Mouse (Mus musculus): ENCODE measurements around the gene Leo1. TPM values are rescaled to one million over a fixed set of nuclear protein-coding genes. Genes with fewer than 3 reads are reported as not detected.
"Not testable (repeated sequence)": the region's sequence is repeated elsewhere in the genome, so short reads cannot be mapped to it uniquely, and the experiment has no call there.

The Leo1 gene
- polyA plus RNA-seq, 1 experiment from 2014 or later = 13.2 TPM

DNA sequence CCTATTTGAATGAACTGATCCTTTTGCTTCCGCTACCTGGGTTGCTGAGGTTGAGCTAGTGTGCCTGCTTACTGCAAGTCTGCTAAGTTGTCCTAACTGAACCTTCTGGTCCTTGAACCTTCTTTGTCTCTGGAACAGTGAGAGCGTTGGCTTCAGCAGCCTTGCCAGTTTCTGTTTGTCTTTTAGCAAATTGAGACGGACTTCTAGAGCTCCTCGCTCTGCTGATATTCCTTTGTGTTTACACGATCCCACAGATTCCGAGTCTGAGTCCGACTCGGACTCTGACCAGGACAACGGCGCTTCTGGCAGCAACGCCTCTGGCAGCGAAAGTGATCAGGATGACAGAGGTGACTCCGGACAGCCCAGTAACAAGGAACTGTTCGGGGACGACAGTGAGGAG lies 3.7 kb downstream of the Leo1 start:
- Histone ChIP-seq H3K27ac (ENCODE audit: low read length) (no peak overlapping the region), H3K4me2 (ENCODE audit: low read depth, low read length) (no peak overlapping the region), H3K36me3 (ENCODE audit: control insufficient read depth, insufficient read depth) (peaks cover 26% of the 10 kb centered on the region), H3K9ac (ENCODE audit: low read depth, low read length) (no peak overlapping the region), H3K9me3 (replicated peaks; ENCODE audit: control insufficient read depth, low read length) (no peaks in the 10 kb centered on the region), H3K27me3 (ENCODE audit: control insufficient read depth, insufficient read depth, low read depth, low read length) (no peaks in the 10 kb centered on the region), H3K4me1 (ENCODE audit: control insufficient read depth, low read depth, low read length) (peaks cover 13% of the 10 kb centered on the region), H3K4me3 (ENCODE audit: low read depth, low read length) (no peak overlapping the region)
- 76% methylated on average over 15 of the region's 15 CpGs for WGBS (ENCODE audit: insufficient replicate concordance)
- ATAC-seq (ENCODE audit: low read depth) = no peak

GRCm38 (mm10) chr9:75446574-75446973 lies 5.2 kb downstream of the Leo1 start:
- H3K9me3 ChIP-seq (replicated peaks; ENCODE audit: control insufficient read depth, low read length); H3K27me3 ChIP-seq (ENCODE audit: control insufficient read depth, insufficient read depth, low read depth, low read length); H3K4me3 ChIP-seq (ENCODE audit: low read depth, low read length); H3K4me2 ChIP-seq (ENCODE audit: low read depth, low read length); H3K27ac ChIP-seq (ENCODE audit: low read length); H3K9ac ChIP-seq (ENCODE audit: low read depth, low read length); ATAC-seq (ENCODE audit: low read depth): not testable (repeated sequence)
- WGBS (ENCODE audit: insufficient replicate concordance) = 76% methylated on average over 10 of the region's 10 CpGs
- peaks cover 32% of the 10 kb centered on the region for H3K36me3 ChIP-seq (ENCODE audit: control insufficient read depth, insufficient read depth)
- peaks cover 11% of the 10 kb centered on the region for H3K4me1 ChIP-seq (ENCODE audit: control insufficient read depth, low read depth, low read length)

GRCm38 (mm10) chr9:75448021-75448420 lies 6.7 kb downstream of the Leo1 start:
- H3K4me2 ChIP-seq (ENCODE audit: low read depth, low read length) = no peak overlapping the region
- no peaks in the 10 kb centered on the region; the same call in 1 of the 2 replicates for H3K4me1 ChIP-seq (ENCODE audit: control insufficient read depth, low read depth, low read length)
- no peak overlapping the region for H3K4me3 ChIP-seq (ENCODE audit: low read depth, low read length)
- H3K9ac ChIP-seq (ENCODE audit: low read depth, low read length) = no peak overlapping the region
- H3K27me3 ChIP-seq (ENCODE audit: control insufficient read depth, insufficient read depth, low read depth, low read length) = no peaks in the 10 kb centered on the region
- H3K9me3 ChIP-seq (replicated peaks; ENCODE audit: control insufficient read depth, low read length) = no peaks in the 10 kb centered on the region
- H3K36me3 ChIP-seq (ENCODE audit: control insufficient read depth, insufficient read depth) = peaks cover 39% of the 10 kb centered on the region
- ATAC-seq (ENCODE audit: low read depth) = no peak
- 75% methylated on average over 3 of the region's 3 CpGs for WGBS (ENCODE audit: insufficient replicate concordance)
- H3K27ac ChIP-seq (ENCODE audit: low read length) = no peak overlapping the region

DNA sequence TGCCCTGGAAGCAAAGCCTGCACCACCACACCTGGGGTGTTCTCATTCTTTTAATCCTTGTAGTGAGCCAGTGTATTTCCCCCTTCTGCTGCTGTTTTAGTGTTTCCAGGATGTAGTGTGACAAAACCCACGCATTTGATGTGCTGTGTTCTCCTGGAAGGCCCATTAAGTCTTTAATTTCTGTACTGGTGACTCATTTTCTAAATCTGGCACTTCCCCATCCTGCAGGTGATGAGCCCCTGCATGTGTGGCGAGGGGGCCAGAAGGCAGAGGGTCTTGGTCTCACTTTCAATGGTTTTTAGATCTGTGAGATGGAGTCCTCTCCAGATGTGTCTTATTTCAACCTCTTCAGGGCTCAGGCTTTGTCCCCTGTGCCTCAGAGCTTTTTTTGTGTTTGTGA lies 12.7 kb downstream of the Leo1 start:
- Histone ChIP-seq H3K4me2 (ENCODE audit: low read depth, low read length) (no peak overlapping the region), H3K4me1 (ENCODE audit: control insufficient read depth, low read depth, low read length) (no peaks in the 10 kb centered on the region), H3K4me3 (ENCODE audit: low read depth, low read length) (no peak overlapping the region), H3K27me3 (ENCODE audit: control insufficient read depth, insufficient read depth, low read depth, low read length) (no peaks in the 10 kb centered on the region), H3K27ac (ENCODE audit: low read length) (no peak overlapping the region), H3K9me3 (replicated peaks; ENCODE audit: control insufficient read depth, low read length) (no peaks in the 10 kb centered on the region), H3K9ac (ENCODE audit: low read depth, low read length) (no peak overlapping the region), H3K36me3 (ENCODE audit: control insufficient read depth, insufficient read depth) (peaks cover 47% of the 10 kb centered on the region)
- no peak for ATAC-seq (ENCODE audit: low read depth)
- WGBS (ENCODE audit: insufficient replicate concordance) = 67% methylated on average over 2 of the region's 2 CpGs

DNA sequence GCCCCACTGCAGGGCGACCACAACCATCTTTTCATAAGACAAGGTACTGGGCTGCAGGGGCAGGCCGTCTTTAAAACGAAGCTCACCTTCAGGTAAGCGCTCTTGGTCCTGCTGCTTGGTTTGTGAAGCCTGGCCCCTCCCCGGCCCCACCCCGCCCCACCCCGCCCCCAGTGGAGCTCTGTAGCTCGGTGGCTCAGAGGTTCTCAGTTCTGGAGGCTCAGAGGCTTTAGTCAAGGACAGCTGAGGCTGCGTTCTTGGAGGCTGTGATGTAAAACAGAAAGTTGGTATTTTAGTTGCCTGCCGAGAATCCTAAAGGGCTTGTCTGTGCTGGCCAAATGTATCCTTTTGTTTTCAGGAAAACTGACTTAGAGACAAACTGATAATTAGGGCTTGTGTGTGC lies 14.4 kb downstream of the Leo1 start:
- Histone ChIP-seq H3K9ac (ENCODE audit: low read depth, low read length) (no peak overlapping the region), H3K4me1 (ENCODE audit: control insufficient read depth, low read depth, low read length) (no peaks in the 10 kb centered on the region), H3K27ac (ENCODE audit: low read length) (no peak overlapping the region), H3K36me3 (ENCODE audit: control insufficient read depth, insufficient read depth) (peaks cover 50% of the 10 kb centered on the region), H3K4me3 (ENCODE audit: low read depth, low read length) (no peak overlapping the region), H3K9me3 (replicated peaks; ENCODE audit: control insufficient read depth, low read length) (no peaks in the 10 kb centered on the region), H3K27me3 (ENCODE audit: control insufficient read depth, insufficient read depth, low read depth, low read length) (no peaks in the 10 kb centered on the region), H3K4me2 (ENCODE audit: low read depth, low read length) (no peak overlapping the region)
- 69% methylated on average over 10 of the region's 10 CpGs for WGBS (ENCODE audit: insufficient replicate concordance)
- ATAC-seq (ENCODE audit: low read depth) = no peak

- no peaks in the 10 kb centered on the region for H3K4me1 ChIP-seq (ENCODE audit: control insufficient read depth, low read depth, low read length)
- H3K9ac ChIP-seq (ENCODE audit: low read depth, low read length) = no peak overlapping the region
- H3K9me3 ChIP-seq (replicated peaks; ENCODE audit: control insufficient read depth, low read length) = no peaks in the 10 kb centered on the region
- no peak overlapping the region for H3K4me2 ChIP-seq (ENCODE audit: low read depth, low read length)
- ATAC-seq (ENCODE audit: low read depth) = no peak
- no peaks in the 10 kb centered on the region for H3K27me3 ChIP-seq (ENCODE audit: control insufficient read depth, insufficient read depth, low read depth, low read length)
- no peak overlapping the region for H3K27ac ChIP-seq (ENCODE audit: low read length)
- WGBS (ENCODE audit: insufficient replicate concordance) = 70% methylated on average over 8 of the region's 8 CpGs
- peaks cover 30% of the 10 kb centered on the region for H3K36me3 ChIP-seq (ENCODE audit: control insufficient read depth, insufficient read depth)
- H3K4me3 ChIP-seq (ENCODE audit: low read depth, low read length) = no peak overlapping the region
These were observed 21.8 kb downstream of the Leo1 start for GRCm38 (mm10) chr9:75463050-75463660.

DNA sequence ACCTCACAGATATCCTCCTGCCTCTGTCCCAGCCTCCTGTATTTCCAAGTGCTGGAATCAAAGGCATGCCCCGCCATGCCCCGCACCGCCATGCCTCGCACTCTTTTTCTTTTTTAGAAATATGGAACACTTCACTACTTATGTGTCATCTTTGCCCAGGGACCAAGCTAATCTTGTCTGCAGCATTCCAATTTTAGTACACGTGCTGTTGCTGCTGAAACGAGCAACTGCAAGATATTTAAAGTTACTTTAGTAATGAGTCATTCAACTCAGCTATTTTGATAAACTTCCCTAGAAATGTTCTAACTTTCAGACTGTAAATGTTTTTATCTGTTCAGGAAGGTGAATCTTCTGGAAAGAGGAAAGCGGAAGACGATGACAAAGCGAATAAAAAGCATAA lies 24.5 kb downstream of the Leo1 start:
- Histone ChIP-seq H3K4me1 (ENCODE audit: control insufficient read depth, low read depth, low read length) (no peaks in the 10 kb centered on the region), H3K4me3 (ENCODE audit: low read depth, low read length) (no peak overlapping the region), H3K4me2 (ENCODE audit: low read depth, low read length) (no peak overlapping the region), H3K27me3 (ENCODE audit: control insufficient read depth, insufficient read depth, low read depth, low read length) (no peaks in the 10 kb centered on the region), H3K9ac (ENCODE audit: low read depth, low read length) (no peak overlapping the region), H3K36me3 (ENCODE audit: control insufficient read depth, insufficient read depth) (peaks cover 19% of the 10 kb centered on the region), H3K27ac (ENCODE audit: low read length) (no peak overlapping the region), H3K9me3 (replicated peaks; ENCODE audit: control insufficient read depth, low read length) (no peaks in the 10 kb centered on the region)
- ATAC-seq (ENCODE audit: low read depth) = no peak
- WGBS (ENCODE audit: insufficient replicate concordance) = 79% methylated on average over 9 of the region's 9 CpGs

DNA sequence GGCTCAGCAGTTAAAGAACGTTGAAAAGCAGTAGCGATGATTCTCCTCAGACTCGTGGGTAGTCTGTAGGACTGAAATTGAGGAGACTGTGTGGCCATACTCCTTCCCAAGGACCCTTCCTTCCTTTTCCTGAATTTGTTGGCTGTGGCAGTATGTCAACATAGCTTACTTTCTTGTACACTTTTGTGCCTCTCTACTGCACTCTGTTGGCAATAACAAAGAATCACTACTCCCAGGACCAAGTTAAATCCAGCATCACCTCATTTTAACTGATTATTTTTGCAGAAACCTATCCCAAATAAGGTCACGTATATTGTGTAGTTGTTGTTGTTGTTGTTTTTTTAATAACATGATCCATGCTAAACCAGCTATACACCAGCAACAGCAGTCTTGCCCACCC lies 25.3 kb downstream of the Leo1 start:
- WGBS (ENCODE audit: insufficient replicate concordance) = 72% methylated on average over 4 of the region's 4 CpGs
- H3K36me3 ChIP-seq (ENCODE audit: control insufficient read depth, insufficient read depth) = peaks cover 11% of the 10 kb centered on the region

DNA sequence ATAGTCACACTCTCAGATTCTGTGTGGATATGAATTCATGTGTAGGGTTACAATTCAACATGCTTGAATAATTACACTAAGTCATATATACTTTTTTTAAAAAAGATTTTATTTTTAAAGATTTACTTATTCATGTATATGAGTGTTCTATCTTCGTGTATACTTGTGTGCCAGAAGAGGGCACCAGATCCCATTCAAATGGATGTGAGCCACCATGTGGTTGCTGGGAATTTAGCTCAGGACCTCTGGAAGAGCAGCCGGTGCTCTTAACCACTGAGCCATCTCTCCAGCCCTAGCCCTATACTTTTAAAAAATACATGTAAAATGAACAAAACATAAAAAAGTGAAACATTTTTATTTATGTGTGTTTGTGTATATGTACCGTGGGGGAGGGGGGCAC lies 26.3 kb downstream of the Leo1 start:
- Histone ChIP-seq H3K9ac (ENCODE audit: low read depth, low read length) (no peak overlapping the region), H3K27ac (ENCODE audit: low read length) (no peak overlapping the region), H3K4me2 (ENCODE audit: low read depth, low read length) (no peak overlapping the region), H3K9me3 (replicated peaks; ENCODE audit: control insufficient read depth, low read length) (no peaks in the 10 kb centered on the region), H3K4me1 (ENCODE audit: control insufficient read depth, low read depth, low read length) (no peaks in the 10 kb centered on the region), H3K27me3 (ENCODE audit: control insufficient read depth, insufficient read depth, low read depth, low read length) (no peaks in the 10 kb centered on the region), H3K4me3 (ENCODE audit: low read depth, low read length) (no peak overlapping the region), H3K36me3 (ENCODE audit: control insufficient read depth, insufficient read depth) (peaks cover 11% of the 10 kb centered on the region; the same call in 1 of the 2 replicates)
- WGBS (ENCODE audit: insufficient replicate concordance) = 81% methylated on average over 3 of the region's 3 CpGs
- ATAC-seq (ENCODE audit: low read depth) = no peak

More for the DNA sequence above, 25.3 kb downstream of the Leo1 start:
- H3K9ac ChIP-seq (ENCODE audit: low read depth, low read length) = no peak overlapping the region
- H3K9me3 ChIP-seq (replicated peaks; ENCODE audit: control insufficient read depth, low read length) = no peaks in the 10 kb centered on the region
- no peak for ATAC-seq (ENCODE audit: low read depth)
- H3K27me3 ChIP-seq (ENCODE audit: control insufficient read depth, insufficient read depth, low read depth, low read length) = no peaks in the 10 kb centered on the region
- H3K4me2 ChIP-seq (ENCODE audit: low read depth, low read length) = no peak overlapping the region
- H3K27ac ChIP-seq (ENCODE audit: low read length) = no peak overlapping the region
- no peak overlapping the region for H3K4me3 ChIP-seq (ENCODE audit: low read depth, low read length)
- no peaks in the 10 kb centered on the region for H3K4me1 ChIP-seq (ENCODE audit: control insufficient read depth, low read depth, low read length)
